Mouse (Mus musculus) mature B cell (primary cell): ENCODE measurements around the gene Eno1.
"Not testable (repeated sequence)": the region's sequence is repeated elsewhere in the genome, so short reads cannot be mapped to it uniquely, and the experiment has no call there.

Source experiments
- in situ Hi-C: fragments of 300-500 bp; cut with MboI; formaldehyde crosslinking; loops from 2 replicates; pipeline ENCODE4 v1.14.3; 2019

Gene Eno1

GRCm38 (mm10) chr4:150280002-150280401, 43.5 kb downstream of the Eno1 start:
- in situ Hi-C loops: no loop called here

GRCm38 (mm10) chr4:150280459-150280858, 43.9 kb downstream of the Eno1 start:
- in situ Hi-C loops: no loop called here

GRCm38 (mm10) chr4:150281018-150281761, 44.7 kb downstream of the Eno1 start, which contains the start of gene Rere:
Gene Rere, plus strand, starts transcription at chr4:150281646.
- in situ Hi-C loops: no loop called here

GRCm38 (mm10) chr4:150281891-150282630, 45.5 kb downstream of the Eno1 start:
- in situ Hi-C loops: no loop called here

DNA sequence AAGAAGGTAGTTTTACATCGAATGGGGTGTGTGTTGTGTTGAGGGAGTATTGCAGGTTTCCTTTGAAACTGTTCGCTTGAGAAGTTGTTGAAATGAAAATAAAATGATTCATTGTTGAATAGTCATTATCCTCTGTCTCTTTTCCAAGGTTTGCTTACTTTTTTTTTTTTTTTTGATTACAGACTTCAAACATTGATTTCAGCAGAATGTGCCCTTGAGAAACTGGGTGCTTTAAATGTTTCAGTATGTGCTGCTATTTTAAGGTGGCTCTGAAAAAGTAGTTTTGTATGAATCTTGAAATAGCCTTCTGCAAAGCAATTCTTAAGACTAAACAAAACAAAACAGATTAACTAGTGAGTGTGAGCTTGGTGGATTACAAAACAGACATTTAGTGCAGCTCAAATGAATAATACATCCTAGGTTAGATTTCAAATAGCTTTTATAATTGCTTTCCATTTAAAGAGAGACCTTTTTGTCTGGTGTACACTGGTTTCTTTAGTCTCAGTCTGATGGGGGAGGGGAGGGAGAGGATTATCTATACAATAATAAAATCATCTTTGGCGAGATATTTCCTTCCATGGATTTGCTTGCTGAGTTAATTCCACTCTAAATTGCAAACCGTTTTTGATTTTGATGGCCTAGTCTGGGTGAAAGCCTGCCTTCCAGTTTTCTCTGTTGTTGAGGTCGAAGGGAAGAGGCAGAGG, 46.3 kb downstream of the Eno1 start:
- in situ Hi-C loops: no loop called here

DNA sequence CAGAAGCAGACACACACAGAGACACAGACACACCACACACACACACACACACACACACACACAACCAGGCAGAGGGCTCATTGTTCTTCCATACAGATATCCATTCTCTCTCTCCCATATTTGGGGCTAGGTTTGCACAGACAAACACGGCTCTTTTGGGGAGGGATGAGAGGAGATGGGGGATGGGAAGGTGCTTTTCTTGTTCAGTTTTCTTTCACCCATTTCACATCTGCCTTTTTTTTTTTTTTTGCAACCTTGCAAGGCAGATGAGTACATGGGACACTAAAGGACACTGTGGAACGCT, 46.8 kb downstream of the Eno1 start:
- in situ Hi-C loops: no loop called here

DNA sequence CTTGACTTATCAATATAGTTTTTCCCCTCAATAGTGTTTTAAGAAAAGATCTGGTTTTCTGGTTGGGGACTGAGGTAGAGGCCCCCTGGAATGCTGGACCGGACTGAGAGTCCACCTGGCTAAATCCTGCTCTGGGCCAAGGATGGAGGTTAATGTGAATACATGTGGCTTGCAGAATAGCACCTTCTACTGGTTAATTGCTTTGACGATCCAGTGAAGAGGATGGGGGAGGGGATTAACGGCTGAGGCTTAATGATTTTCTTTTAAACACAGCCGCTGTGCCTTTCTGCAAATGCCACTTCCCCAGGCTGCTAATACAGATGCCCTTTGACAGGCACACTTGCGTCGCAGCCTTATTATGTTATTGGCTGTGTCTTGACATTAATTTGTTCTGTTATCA, 47.5 kb downstream of the Eno1 start:
- in situ Hi-C loops: no loop called here

GRCm38 (mm10) chr4:150286980-150287379, 50.5 kb downstream of the Eno1 start:
- in situ Hi-C loops: no loop called here

DNA sequence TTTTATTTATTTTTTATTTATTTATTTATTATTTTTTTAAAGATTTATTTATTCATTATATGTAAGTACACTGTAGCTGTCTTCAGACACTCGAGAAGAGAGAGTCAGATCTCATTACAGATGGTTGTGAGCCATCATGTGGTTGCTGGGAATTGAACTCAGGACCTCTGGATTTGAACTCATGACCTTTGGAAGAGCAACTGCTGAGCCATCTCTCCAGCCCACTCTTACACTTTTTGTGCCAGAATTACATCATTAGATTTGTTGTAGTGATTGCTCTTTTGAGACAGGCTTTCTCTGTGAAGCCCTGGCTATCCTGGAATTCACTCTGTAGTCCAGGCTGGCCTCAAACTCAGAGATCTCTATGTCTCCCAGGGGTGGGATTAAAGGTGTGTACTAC, 50.9 kb downstream of the Eno1 start:
- in situ Hi-C loops: not testable (repeated sequence)

- in situ Hi-C loops: no loop called here
These were observed 55.4 kb downstream of the Eno1 start for GRCm38 (mm10) chr4:150291900-150292299.

- in situ Hi-C loops: no loop called here
These were observed 58.3 kb downstream of the Eno1 start for GRCm38 (mm10) chr4:150294870-150295269.

GRCm38 (mm10) chr4:150295966-150296365, 59.4 kb downstream of the Eno1 start:
- in situ Hi-C loops: no loop called here
